Mouse (Mus musculus) ovary, postnatal 14 days (tissue): ENCODE results near the gene Elp4.

Source experiments
- DNase-seq: peaks from one replicate; pipeline ENCODE4 v3.0.0; 2022; ENCODE audit warnings: low spot score

Elp4 gene

DNA sequence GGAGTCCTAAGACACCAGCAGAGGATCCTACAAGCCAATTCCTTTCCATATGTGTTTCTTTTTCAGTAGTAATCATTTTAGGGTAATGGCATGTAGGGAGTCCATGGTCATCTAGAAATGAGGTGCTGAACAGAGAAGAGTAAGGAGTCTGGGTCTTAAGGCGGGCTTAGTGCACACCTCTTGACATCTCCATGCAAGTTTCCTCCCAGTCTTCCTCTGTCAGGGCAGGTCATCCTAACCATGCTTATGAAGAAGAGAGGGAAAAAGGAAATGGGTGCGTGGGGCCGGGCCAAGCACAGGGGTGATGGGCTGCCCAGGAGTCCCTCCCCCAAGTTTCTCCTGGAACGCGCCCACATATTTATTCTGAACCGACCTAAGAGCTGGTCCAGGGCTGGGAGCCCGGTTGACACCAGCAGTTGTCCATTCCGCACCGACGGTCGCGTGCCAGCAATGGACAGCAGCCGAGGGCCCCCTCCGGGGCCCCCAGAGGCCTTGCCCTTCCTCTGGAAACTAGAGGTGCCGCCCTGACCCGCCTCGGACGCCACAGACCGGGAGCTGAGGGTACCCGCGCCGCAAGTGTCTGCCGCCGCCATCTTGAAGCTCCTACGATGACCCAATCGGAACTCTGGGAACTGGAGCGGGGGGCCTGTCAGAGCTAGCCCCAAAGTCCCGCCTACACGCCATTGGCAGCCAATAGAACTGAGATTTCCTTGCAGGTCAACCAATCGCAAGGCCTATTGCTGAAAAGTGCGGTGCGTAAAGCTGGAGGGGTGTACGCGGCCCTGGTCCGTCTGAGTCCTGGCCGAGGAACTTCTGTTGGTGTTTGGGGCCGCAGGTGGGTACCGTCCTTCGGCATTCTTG is at the start of gene Elp4, which contains the start of gene Immp1l:
Gene Elp4, minus strand, starts transcription at position 669 of the 861 bp plus-strand sequence.
Gene Immp1l, plus strand, starts transcription at position 743 of the 861 bp plus-strand sequence.
- peak; percentile 95 for DNase-seq

DNA sequence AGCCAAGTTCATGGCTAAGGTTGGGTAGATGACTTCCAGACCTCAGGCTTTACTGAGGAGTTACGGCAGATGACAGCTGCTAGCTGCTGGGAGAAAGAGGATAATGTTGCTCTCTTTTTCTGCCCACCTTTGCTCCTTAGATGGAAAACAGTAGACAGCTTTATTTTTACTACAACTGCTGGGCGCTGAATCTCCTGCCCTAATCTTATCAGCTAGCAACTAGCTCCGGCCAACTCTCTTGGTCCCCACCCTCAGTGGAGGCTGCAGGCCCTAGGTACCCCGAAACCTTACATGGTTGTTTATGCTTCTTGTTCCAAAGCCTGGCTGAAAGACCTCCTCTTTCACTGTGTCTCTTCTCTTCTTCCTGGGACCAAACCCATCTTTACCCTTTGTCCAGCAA is 49.5 kb upstream of the Elp4 start:
- DNase-seq: no peak

DNA sequence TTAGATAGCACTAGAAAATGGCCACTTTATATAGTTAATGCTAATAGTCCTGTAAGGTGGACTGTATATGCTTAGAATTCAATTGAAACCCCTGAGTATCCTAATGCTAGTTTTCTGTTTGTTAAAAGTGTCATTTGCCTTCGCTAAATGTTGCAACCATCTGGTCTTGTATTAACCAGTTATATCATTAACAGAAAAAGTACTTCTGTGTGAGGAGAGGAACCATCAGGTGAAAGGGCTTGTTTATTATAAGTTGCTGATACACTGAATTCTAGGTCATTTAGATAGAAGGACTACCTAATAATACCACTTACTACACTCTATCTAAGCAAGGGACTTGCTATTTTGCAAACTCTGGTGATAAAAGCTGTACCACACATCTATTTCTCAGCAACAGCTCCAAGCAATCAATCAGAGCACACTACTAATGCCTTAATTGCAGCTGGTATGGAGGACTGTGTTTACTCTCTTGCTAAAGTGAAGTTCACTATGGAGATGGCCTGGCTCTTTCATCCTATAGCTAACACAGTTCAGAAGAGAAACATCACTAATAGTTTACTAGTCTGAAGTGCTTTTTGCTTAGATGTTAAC is 47.1 kb upstream of the Elp4 start:
- no peak for DNase-seq

DNA sequence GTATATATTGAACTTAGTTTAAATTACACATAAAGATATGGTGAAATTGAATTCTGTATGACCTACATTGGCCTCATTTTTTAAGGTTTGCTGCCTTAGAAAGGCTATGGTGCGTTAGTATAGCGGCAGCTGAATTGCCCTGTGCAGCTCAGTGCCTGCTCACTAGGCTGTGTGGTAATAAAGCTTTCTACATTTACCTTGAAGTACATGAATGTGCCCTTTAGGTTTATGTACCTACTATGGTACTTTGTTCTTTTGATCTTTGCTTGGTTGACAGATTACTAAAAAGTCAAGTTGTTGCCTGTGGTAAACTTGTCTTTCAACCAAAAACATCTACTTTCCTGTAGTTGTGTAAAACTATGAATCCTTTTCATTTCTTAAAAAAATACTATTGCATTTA is 45.8 kb upstream of the Elp4 start:
- no peak for DNase-seq

- DNase-seq: no peak
Observed at GRCm38 (mm10) chr2:105917623-105918346, 13.4 kb upstream of the Elp4 start.

- no peak for DNase-seq
Observed at GRCm38 (mm10) chr2:105916671-105917070, 12.3 kb upstream of the Elp4 start.

DNA sequence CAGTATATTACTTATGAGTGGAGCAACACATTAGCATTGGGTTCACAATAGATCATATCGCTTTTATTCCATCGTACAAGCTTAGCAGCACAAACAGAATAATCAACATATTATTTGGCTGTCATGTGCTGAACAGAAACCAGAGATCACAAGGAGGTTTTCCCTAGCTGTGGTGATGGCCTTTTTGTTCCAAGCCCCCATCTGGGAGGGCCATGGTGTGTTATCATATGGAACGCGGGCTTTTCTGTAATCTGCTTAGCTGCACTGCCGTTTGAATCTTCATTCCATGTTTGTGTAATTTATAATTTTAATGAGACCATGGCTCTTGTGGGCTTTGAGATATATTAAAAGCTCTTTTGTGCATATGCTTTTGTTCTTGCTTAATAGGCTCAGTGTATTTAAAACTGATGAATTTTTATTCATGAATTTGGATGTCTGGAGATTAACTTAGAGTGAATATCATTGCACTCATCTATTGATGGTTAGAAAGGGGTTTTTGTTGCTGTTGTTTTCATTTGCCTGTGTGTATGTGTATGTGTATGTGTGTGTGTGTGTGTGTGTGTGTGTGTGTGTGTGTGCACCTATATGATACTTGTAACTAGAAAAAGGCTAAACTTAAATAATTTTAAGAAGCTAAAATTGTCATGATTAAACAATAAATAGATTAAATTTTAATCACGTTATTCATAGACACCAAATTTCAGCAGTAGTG is 9.4 kb upstream of the Elp4 start:
- DNase-seq: no peak

DNA sequence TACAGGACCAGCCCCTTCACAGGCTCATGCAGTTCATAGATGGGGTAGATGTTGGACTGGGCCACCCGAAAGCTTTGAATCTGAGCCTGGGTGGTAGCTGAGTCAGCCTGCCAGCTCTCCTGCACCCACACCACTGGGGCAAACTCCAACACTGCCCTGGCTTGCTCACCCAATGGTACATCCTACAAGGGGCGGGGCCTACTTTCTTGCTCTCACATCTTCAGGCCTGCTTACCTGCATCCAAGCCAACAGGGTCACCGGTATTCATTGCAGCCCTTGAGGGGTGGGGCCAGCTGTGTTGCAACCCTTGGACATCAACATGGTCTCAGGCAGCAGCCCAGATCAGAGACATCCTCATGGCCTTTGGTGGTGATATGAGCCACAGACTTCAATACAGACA is 6.2 kb upstream of the Elp4 start:
- DNase-seq: no peak

GRCm38 (mm10) chr2:105908351-105908750 is 4.0 kb upstream of the Elp4 start:
- no peak for DNase-seq

DNA sequence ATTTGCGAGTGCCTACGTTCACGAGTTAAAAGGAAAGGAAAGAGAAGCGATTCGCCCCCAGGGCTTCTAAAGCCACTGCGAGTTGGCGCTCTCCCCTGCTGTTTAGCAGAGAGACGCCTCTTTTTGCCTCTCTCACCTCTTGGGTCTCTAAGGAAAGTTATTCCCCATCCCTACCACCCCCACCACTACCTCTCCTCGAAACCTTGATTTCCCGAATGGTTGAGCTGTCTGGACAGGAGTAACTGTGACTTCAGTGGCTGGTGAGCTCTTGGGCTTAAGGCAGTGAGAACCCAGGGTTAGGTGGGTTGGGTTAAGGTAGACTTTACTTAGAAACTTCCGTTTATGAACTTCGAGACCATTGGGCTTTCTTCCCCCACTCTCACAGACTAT is 388 bp upstream of the Elp4 start:
- no peak for DNase-seq

DNA sequence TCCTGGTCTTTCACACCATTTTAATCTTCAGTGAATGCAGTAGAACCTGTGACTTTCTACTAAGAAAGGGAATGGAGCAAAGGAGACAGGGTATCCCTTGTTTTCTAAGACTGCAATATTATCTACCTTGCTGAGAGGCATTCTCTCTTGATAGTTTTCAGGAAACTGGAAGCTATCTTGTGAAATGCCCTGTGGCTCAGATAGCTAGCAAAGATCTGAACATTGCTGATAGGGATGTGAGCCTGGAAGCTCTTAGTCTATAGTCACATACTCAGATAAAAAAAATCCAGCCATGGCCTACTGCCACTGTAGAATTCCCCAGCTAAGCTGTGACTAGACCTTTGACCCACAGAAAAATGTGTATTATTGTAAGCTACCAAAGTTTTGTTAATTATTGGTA is 13.5 kb downstream of the Elp4 start:
- no peak for DNase-seq

- DNase-seq: no peak
Observed at GRCm38 (mm10) chr2:105873403-105873802, 31.0 kb downstream of the Elp4 start.

GRCm38 (mm10) chr2:105854740-105855139 is 49.6 kb downstream of the Elp4 start:
- no peak for DNase-seq

DNA sequence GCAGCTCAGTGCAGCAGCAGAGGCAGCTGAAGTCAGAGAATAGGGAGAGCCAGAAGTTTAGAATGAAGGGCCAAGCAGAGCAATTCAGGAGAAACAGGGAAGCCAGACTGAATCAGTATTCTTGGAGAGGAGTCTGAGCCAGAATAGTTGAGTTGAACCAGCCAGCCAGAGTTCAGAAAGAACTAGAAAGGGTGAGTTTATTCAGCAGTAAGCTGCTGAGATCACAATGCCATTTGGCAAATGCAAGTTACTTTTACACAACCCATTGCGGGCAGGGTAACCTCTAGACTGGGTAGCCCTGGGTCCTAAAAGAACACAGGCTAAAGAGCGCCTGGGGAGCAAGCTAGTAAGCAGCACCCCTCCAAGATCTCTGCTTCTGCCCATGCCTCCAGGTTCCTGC is 51.4 kb downstream of the Elp4 start:
- no peak for DNase-seq

GRCm38 (mm10) chr2:105851714-105852293 is 52.6 kb downstream of the Elp4 start:
- DNase-seq: no peak

- DNase-seq: no peak
Observed at GRCm38 (mm10) chr2:105843151-105843550, 61.2 kb downstream of the Elp4 start.

DNA sequence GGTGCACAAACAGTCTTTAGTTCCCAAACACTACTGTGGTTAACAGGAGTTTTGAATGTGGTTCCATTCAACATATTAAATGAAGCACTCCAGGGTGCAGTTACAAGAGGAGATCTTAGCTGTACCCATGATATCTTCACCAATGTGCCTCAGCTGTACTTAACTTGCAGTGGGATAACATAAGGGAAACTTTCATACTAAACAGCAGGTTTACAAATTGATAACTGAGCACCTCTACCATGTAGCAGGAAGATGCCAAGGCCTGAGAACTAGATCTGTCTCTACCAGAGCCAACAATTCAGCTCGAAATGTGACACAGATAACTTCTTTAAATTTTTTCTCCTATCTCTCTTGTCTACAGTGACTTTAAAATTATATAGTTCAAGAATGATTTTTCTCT is 86.4 kb downstream of the Elp4 start:
- no peak for DNase-seq

DNA sequence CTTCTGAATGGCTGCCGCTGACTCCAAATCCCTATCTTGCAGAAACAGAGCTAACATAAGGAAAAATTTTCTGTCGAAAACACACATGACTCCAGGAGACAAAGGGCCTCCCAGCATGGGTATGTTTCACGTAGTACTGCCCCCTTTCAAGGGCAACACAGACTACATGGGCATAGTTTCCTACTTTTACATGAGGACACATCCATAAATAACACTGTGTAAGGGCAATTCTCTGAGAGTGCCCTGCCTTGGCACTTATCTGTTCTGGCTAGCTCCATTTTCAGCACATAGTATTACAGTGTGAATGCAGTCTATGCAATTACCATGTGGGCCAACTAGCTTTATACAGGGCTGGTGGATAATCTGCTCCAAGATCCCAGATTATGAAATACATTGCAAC is 89.2 kb downstream of the Elp4 start:
- no peak for DNase-seq

DNA sequence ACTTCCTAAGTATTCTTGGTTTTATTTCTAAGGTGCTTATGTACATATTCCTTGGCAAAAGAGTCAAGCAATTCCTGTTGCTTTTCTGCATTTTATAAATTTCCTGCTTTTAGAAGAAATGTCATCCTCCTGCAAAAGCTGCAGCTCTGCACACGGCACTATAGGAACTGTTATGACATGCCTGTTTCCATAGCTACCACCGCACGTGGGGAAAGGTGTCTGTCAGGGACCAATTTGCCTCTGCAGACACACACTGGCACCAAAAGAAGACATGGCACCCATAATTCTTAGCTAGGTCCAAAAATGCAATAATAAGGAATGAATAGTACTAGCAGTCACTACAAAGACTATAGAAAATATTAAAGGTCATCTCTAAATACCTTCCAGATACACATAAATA is 91.3 kb downstream of the Elp4 start:
- no peak for DNase-seq

GRCm38 (mm10) chr2:105810286-105810685 is 94.1 kb downstream of the Elp4 start:
- no peak for DNase-seq

DNA sequence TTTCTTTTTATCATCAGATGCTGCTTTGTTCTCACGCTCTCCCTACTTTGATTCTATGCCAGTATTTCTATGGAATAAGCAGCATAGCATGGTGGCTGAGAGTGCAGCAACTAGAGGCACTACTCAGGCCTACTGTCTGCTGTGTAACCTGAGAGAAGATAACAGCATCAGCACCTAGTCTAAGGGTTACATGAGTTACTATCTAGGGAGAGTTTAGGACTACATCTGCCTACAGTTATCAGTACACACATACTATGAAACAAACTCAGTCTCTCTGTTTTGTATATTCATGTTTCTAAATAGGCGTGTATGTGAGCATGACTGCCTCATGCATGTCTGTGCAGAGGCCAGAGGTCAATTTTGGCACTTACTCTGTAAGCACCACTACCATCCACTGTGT is 97.8 kb downstream of the Elp4 start:
- DNase-seq: no peak

GRCm38 (mm10) chr2:105806047-105806446 is 98.3 kb downstream of the Elp4 start:
- no peak for DNase-seq
